Mouse (Mus musculus) embryo, embryonic 9.5 days (tissue): ENCODE results near the gene Tex12.

Experiments used
- DNase-seq: peaks from one replicate; pipeline ENCODE4 v3.0.0-alpha.2; 2017; ENCODE audit errors: extremely low spot score

Tex12 gene

GRCm38 (mm10) chr9:50561145-50561917, at the start of gene Tex12:
Gene Tex12 (minus strand): TSS chr9:50561325.
- no peak for DNase-seq

- DNase-seq, result no peak
These were observed 43.2 kb upstream of the Tex12 start for GRCm38 (mm10) chr9:50604338-50604737.

- DNase-seq, result no peak
These were observed 42.8 kb upstream of the Tex12 start for GRCm38 (mm10) chr9:50603998-50604324.

GRCm38 (mm10) chr9:50603189-50603997, 42.3 kb upstream of the Tex12 start, which contains the start of the genes Sdhd and Timm8b:
Gene Sdhd (minus strand): TSS chr9:50603812.
Gene Timm8b (plus strand): TSS chr9:50603910.
- peak; percentile 90 for DNase-seq

GRCm38 (mm10) chr9:50602055-50602845, 41.1 kb upstream of the Tex12 start:
- DNase-seq, result no peak

- DNase-seq, result no peak
These were observed 40.4 kb upstream of the Tex12 start for GRCm38 (mm10) chr9:50601536-50601935.

- no peak for DNase-seq
These were observed 35.8 kb upstream of the Tex12 start for GRCm38 (mm10) chr9:50596973-50597372.

- DNase-seq, result no peak
These were observed 33.8 kb upstream of the Tex12 start for GRCm38 (mm10) chr9:50594794-50595417.

GRCm38 (mm10) chr9:50593544-50593943, 32.4 kb upstream of the Tex12 start:
- DNase-seq, result peak; percentile 11

- DNase-seq, result no peak
These were observed 31.8 kb upstream of the Tex12 start for GRCm38 (mm10) chr9:50592955-50593354.

- no peak for DNase-seq
These were observed 29.9 kb upstream of the Tex12 start for GRCm38 (mm10) chr9:50590856-50591518.

- DNase-seq, result no peak
These were observed 25.8 kb upstream of the Tex12 start for GRCm38 (mm10) chr9:50586955-50587354.

GRCm38 (mm10) chr9:50585145-50585818, 24.2 kb upstream of the Tex12 start:
- DNase-seq, result no peak

- DNase-seq, result no peak
These were observed 19.2 kb upstream of the Tex12 start for GRCm38 (mm10) chr9:50580370-50580769.

- no peak for DNase-seq
These were observed 8.7 kb upstream of the Tex12 start for GRCm38 (mm10) chr9:50569599-50570525.

- no peak for DNase-seq
These were observed 6.8 kb upstream of the Tex12 start for GRCm38 (mm10) chr9:50567881-50568280.

GRCm38 (mm10) chr9:50567372-50567771, 6.2 kb upstream of the Tex12 start:
- DNase-seq, result no peak

- no peak for DNase-seq
These were observed 4.8 kb upstream of the Tex12 start for GRCm38 (mm10) chr9:50565940-50566339.

GRCm38 (mm10) chr9:50565173-50565572, 4.0 kb upstream of the Tex12 start:
- no peak for DNase-seq
